Mouse (Mus musculus) hindbrain, embryonic 14.5 days (tissue): ENCODE data around the gene C2cd4d. TPM values are rescaled to one million over a fixed set of nuclear protein-coding genes. Genes with fewer than 3 reads are reported as not detected.

Experiments
- polyA plus RNA-seq: library from polyadenylated mRNA; unstranded; fragments of >200 nt; fragmentation: Nextera tagmentation; extraction: Ambion mirVana; gene quantifications from 2 replicates; pipeline ENCODE4 v1.2.1, GENCODE M21; 2014

C2cd4d gene
- polyA plus RNA-seq, 1 experiment from 2014 or later = 4.1 TPM

Other genes starting within 250 kb of the C2cd4d start
- not detected in 2 replicates for gene Gm10696, start 184.2 kb upstream of the C2cd4d start, polyA plus RNA-seq
- gene Gm5286, start 165.7 kb upstream of the C2cd4d start, polyA plus RNA-seq = not detected in 2 replicates
- not detected in 2 replicates for gene Gm4778, start 98.4 kb upstream of the C2cd4d start, polyA plus RNA-seq
- 62.1 and 66.4 TPM in 2 replicates for gene Them4, start 52.3 kb upstream of the C2cd4d start, polyA plus RNA-seq
- not detected in 2 replicates for gene Them5, start 20.3 kb upstream of the C2cd4d start, polyA plus RNA-seq
- 0.36 and 0.57 TPM in 2 replicates for gene Rorc, start 10.4 kb downstream of the C2cd4d start, polyA plus RNA-seq
- 0.94 and 1.1 TPM in 2 replicates for gene Lingo4, start 36.1 kb downstream of the C2cd4d start, polyA plus RNA-seq
- gene Tdrkh, start 50.8 kb downstream of the C2cd4d start, polyA plus RNA-seq = 45.8 and 53.5 TPM in 2 replicates
- 58.4 and 59.9 TPM in 2 replicates for gene Mrpl9, start 80.9 kb downstream of the C2cd4d start, polyA plus RNA-seq
- 0.89 and 1.2 TPM in 2 replicates for gene Oaz3, start 81.5 kb downstream of the C2cd4d start, polyA plus RNA-seq
- gene Celf3, start 115.9 kb downstream of the C2cd4d start, polyA plus RNA-seq = 182 and 237 TPM in 2 replicates
- 15.8 and 24.9 TPM in 2 replicates for gene Riiad1, start 117.9 kb downstream of the C2cd4d start, polyA plus RNA-seq
- 68.0 and 75.0 TPM in 2 replicates for gene Snx27, start 220.3 kb downstream of the C2cd4d start, polyA plus RNA-seq